Mouse (Mus musculus) 416B (cell line): ENCODE data around the gene Mblac1.
"Not testable (repeated sequence)": the region's sequence is repeated elsewhere in the genome, so short reads cannot be mapped to it uniquely, and the experiment has no call there.

Source experiments
- DNase-seq: peaks from one replicate; pipeline ENCODE4 v3.0.0; 2011; ENCODE audit warnings: low read depth

Gene Mblac1

GRCm38 (mm10) chr5:138216632-138217031 lies 22.5 kb downstream of the Mblac1 start:
- DNase-seq = not testable (repeated sequence)

- no peak for DNase-seq
These were observed 25.8 kb downstream of the Mblac1 start for GRCm38 (mm10) chr5:138219864-138220263.

GRCm38 (mm10) chr5:138222111-138222510 lies 28.0 kb downstream of the Mblac1 start:
- peak; percentile 91 for DNase-seq

GRCm38 (mm10) chr5:138223287-138223686 lies 29.2 kb downstream of the Mblac1 start:
- peak; percentile 51 for DNase-seq

- peak; percentile 54 for DNase-seq
These were observed 31.6 kb downstream of the Mblac1 start, which contains the start of gene Nxpe5 for GRCm38 (mm10) chr5:138225700-138226099. Gene Nxpe5 (plus strand): TSS chr5:138225898.

GRCm38 (mm10) chr5:138226491-138226890 lies 32.4 kb downstream of the Mblac1 start:
- DNase-seq = peak; percentile 62

- peak; percentile 99 for DNase-seq
These were observed 33.3 kb downstream of the Mblac1 start for GRCm38 (mm10) chr5:138227367-138227766.

GRCm38 (mm10) chr5:138228026-138228425 lies 33.9 kb downstream of the Mblac1 start:
- peak; percentile 87 for DNase-seq

- no peak for DNase-seq
These were observed 35.4 kb downstream of the Mblac1 start for GRCm38 (mm10) chr5:138229511-138229910.

GRCm38 (mm10) chr5:138233778-138234177 lies 39.7 kb downstream of the Mblac1 start:
- DNase-seq = no peak

- no peak for DNase-seq
These were observed 40.1 kb downstream of the Mblac1 start for GRCm38 (mm10) chr5:138234224-138234623.

- peak; percentile 92 for DNase-seq
These were observed 47.4 kb downstream of the Mblac1 start for GRCm38 (mm10) chr5:138241511-138241910.
